Mouse (Mus musculus): ENCODE results near the gene Calu.
A peak's percentile ranks its signal among the peaks of the same experiment; 100 is the strongest.

The Calu gene

GRCm38 (mm10) chr6:29348371-29348724, 479 bp downstream of the Calu start:
- no peak for TF ChIP-seq CTCF (conservative IDR thresholded peaks at IDR 0.05; ENCODE audit: low read length)
- no peak for TF ChIP-seq NANOG (IDR thresholded peaks at IDR 0.05; ENCODE audit: borderline replicate concordance, low read length)
- no peak for TF ChIP-seq POU5F1 (IDR thresholded peaks at IDR 0.05; ENCODE audit: borderline replicate concordance, low read length)
- Histone ChIP-seq H3K36me3 (ENCODE audit: insufficient read depth, low read length) (no peaks in the 10 kb centered on the region), H3K27me3 (ENCODE audit: insufficient read depth, low read length) (peaks cover under 1% of the 10 kb centered on the region), H3K4me1 (replicated peaks; ENCODE audit: low read depth, low read length) (peaks cover 42% of the 10 kb centered on the region), H3K9me3 (ENCODE audit: low read length) (no peaks in the 10 kb centered on the region), H3K4me3 (replicated peaks; ENCODE audit: low read length) (peak overlapping the region; percentile 98)

- Histone ChIP-seq H3K27me3 (ENCODE audit: insufficient read depth, low read length) (no peaks in the 10 kb centered on the region), H3K36me3 (ENCODE audit: insufficient read depth, low read length) (peaks cover 14% of the 10 kb centered on the region), H3K4me3 (replicated peaks; ENCODE audit: low read length) (no peak overlapping the region), H3K9me3 (ENCODE audit: low read length) (no peaks in the 10 kb centered on the region), H3K4me1 (replicated peaks; ENCODE audit: low read depth, low read length) (peaks cover 64% of the 10 kb centered on the region)
- TF ChIP-seq CTCF (conservative IDR thresholded peaks at IDR 0.05; ENCODE audit: low read length): peak; percentile 76
- no peak for TF ChIP-seq POU5F1 (IDR thresholded peaks at IDR 0.05; ENCODE audit: borderline replicate concordance, low read length)
These were observed 3.7 kb downstream of the Calu start for GRCm38 (mm10) chr6:29351613-29352012.

GRCm38 (mm10) chr6:29352816-29353215, 4.9 kb downstream of the Calu start:
- TF ChIP-seq CTCF (conservative IDR thresholded peaks at IDR 0.05; ENCODE audit: low read length): no peak
- no peak for TF ChIP-seq NANOG (IDR thresholded peaks at IDR 0.05; ENCODE audit: borderline replicate concordance, low read length)
- TF ChIP-seq POU5F1 (IDR thresholded peaks at IDR 0.05; ENCODE audit: borderline replicate concordance, low read length): no peak

GRCm38 (mm10) chr6:29359386-29359785, 11.5 kb downstream of the Calu start:
- peaks cover 14% of the 10 kb centered on the region for H3K4me1 ChIP-seq (replicated peaks; ENCODE audit: low read depth, low read length)
- no peaks in the 10 kb centered on the region for H3K9me3 ChIP-seq (ENCODE audit: low read length)
- H3K27me3 ChIP-seq (ENCODE audit: insufficient read depth, low read length): no peaks in the 10 kb centered on the region
- TF ChIP-seq CTCF (conservative IDR thresholded peaks at IDR 0.05; ENCODE audit: low read length): no peak
- H3K4me3 ChIP-seq (replicated peaks; ENCODE audit: low read length): no peak overlapping the region
- peaks cover 82% of the 10 kb centered on the region for H3K36me3 ChIP-seq (ENCODE audit: insufficient read depth, low read length)

More at GRCm38 (mm10) chr6:29352816-29353215, 4.9 kb downstream of the Calu start:
- peaks cover 56% of the 10 kb centered on the region for H3K4me1 ChIP-seq (replicated peaks; ENCODE audit: low read depth, low read length)
- no peaks in the 10 kb centered on the region for H3K27me3 ChIP-seq (ENCODE audit: insufficient read depth, low read length)
- H3K9me3 ChIP-seq (ENCODE audit: low read length): no peaks in the 10 kb centered on the region
- H3K36me3 ChIP-seq (ENCODE audit: insufficient read depth, low read length): peaks cover 26% of the 10 kb centered on the region
- H3K4me3 ChIP-seq (replicated peaks; ENCODE audit: low read length): no peak overlapping the region

GRCm38 (mm10) chr6:29360211-29360610, 12.3 kb downstream of the Calu start:
- H3K36me3 ChIP-seq (ENCODE audit: insufficient read depth, low read length): peaks cover 83% of the 10 kb centered on the region
- H3K4me3 ChIP-seq (replicated peaks; ENCODE audit: low read length): no peak overlapping the region
- H3K4me1 ChIP-seq (replicated peaks; ENCODE audit: low read depth, low read length): peaks cover 7% of the 10 kb centered on the region; the same call in 1 of the 2 replicates
- TF ChIP-seq CTCF (conservative IDR thresholded peaks at IDR 0.05; ENCODE audit: low read length) (no peak), NANOG (IDR thresholded peaks at IDR 0.05; ENCODE audit: borderline replicate concordance, low read length) (no peak), POU5F1 (IDR thresholded peaks at IDR 0.05; ENCODE audit: borderline replicate concordance, low read length) (no peak)
- no peaks in the 10 kb centered on the region for H3K9me3 ChIP-seq (ENCODE audit: low read length)
- no peaks in the 10 kb centered on the region for H3K27me3 ChIP-seq (ENCODE audit: insufficient read depth, low read length)

- Histone ChIP-seq H3K4me3 (replicated peaks; ENCODE audit: low read length) (no peak overlapping the region), H3K9me3 (ENCODE audit: low read length) (no peaks in the 10 kb centered on the region), H3K36me3 (ENCODE audit: insufficient read depth, low read length) (peaks cover 83% of the 10 kb centered on the region), H3K27me3 (ENCODE audit: insufficient read depth, low read length) (no peaks in the 10 kb centered on the region), H3K4me1 (replicated peaks; ENCODE audit: low read depth, low read length) (no peaks in the 10 kb centered on the region)
- no peak for TF ChIP-seq NANOG (IDR thresholded peaks at IDR 0.05; ENCODE audit: borderline replicate concordance, low read length)
- peak; percentile 17; the same call in 1 of the 2 replicates for TF ChIP-seq CTCF (conservative IDR thresholded peaks at IDR 0.05; ENCODE audit: low read length)
These were observed 14.6 kb downstream of the Calu start for GRCm38 (mm10) chr6:29362246-29363128.

- Histone ChIP-seq H3K36me3 (ENCODE audit: insufficient read depth, low read length) (peaks cover 82% of the 10 kb centered on the region), H3K4me1 (replicated peaks; ENCODE audit: low read depth, low read length) (no peaks in the 10 kb centered on the region), H3K9me3 (ENCODE audit: low read length) (no peaks in the 10 kb centered on the region), H3K4me3 (replicated peaks; ENCODE audit: low read length) (no peak overlapping the region), H3K27me3 (ENCODE audit: insufficient read depth, low read length) (no peaks in the 10 kb centered on the region)
- TF ChIP-seq POU5F1 (IDR thresholded peaks at IDR 0.05; ENCODE audit: borderline replicate concordance, low read length) (no peak), NANOG (IDR thresholded peaks at IDR 0.05; ENCODE audit: borderline replicate concordance, low read length) (no peak), CTCF (conservative IDR thresholded peaks at IDR 0.05; ENCODE audit: low read length) (no peak)
These were observed 15.3 kb downstream of the Calu start for GRCm38 (mm10) chr6:29363129-29363515.

GRCm38 (mm10) chr6:29365277-29365676, 17.4 kb downstream of the Calu start:
- Histone ChIP-seq H3K4me1 (replicated peaks; ENCODE audit: low read depth, low read length) (no peaks in the 10 kb centered on the region), H3K4me3 (replicated peaks; ENCODE audit: low read length) (no peak overlapping the region), H3K27me3 (ENCODE audit: insufficient read depth, low read length) (no peaks in the 10 kb centered on the region), H3K9me3 (ENCODE audit: low read length) (no peaks in the 10 kb centered on the region), H3K36me3 (ENCODE audit: insufficient read depth, low read length) (peaks cover 76% of the 10 kb centered on the region)
- TF ChIP-seq POU5F1 (IDR thresholded peaks at IDR 0.05; ENCODE audit: borderline replicate concordance, low read length): no peak
- no peak for TF ChIP-seq NANOG (IDR thresholded peaks at IDR 0.05; ENCODE audit: borderline replicate concordance, low read length)
- no peak for TF ChIP-seq CTCF (conservative IDR thresholded peaks at IDR 0.05; ENCODE audit: low read length)

- Histone ChIP-seq H3K4me1 (replicated peaks; ENCODE audit: low read depth, low read length) (peaks cover under 1% of the 10 kb centered on the region; the same call in 1 of the 2 replicates), H3K36me3 (ENCODE audit: insufficient read depth, low read length) (peaks cover 62% of the 10 kb centered on the region), H3K27me3 (ENCODE audit: insufficient read depth, low read length) (no peaks in the 10 kb centered on the region), H3K4me3 (replicated peaks; ENCODE audit: low read length) (no peak overlapping the region), H3K9me3 (ENCODE audit: low read length) (no peaks in the 10 kb centered on the region)
- TF ChIP-seq POU5F1 (IDR thresholded peaks at IDR 0.05; ENCODE audit: borderline replicate concordance, low read length) (no peak), CTCF (conservative IDR thresholded peaks at IDR 0.05; ENCODE audit: low read length) (no peak), NANOG (IDR thresholded peaks at IDR 0.05; ENCODE audit: borderline replicate concordance, low read length) (no peak)
These were observed 29.5 kb downstream of the Calu start for GRCm38 (mm10) chr6:29377386-29377785.
